Mouse (Mus musculus) cerebellum, postnatal 25 days (tissue): Measurements from ENCODE around the gene I0C0044D17Rik.
"Not testable (repeated sequence)": the region's sequence is repeated elsewhere in the genome, so short reads cannot be mapped to it uniquely, and the experiment has no call there.

Source experiments
- DNase-seq, 2 experiments: peaks; one replicate each; pipeline ENCODE4 v3.0.0; 2021; ENCODE audit warnings: mixed read lengths in 2 of 2

The I0C0044D17Rik gene

GRCm38 (mm10) chr4:98823740-98824139 is at the start of gene I0C0044D17Rik:
I0C0044D17Rik (minus strand) TSS chr4:98823840.
- DNase-seq, result not testable (repeated sequence)

GRCm38 (mm10) chr4:98865386-98866237 is 42.0 kb upstream of the I0C0044D17Rik start:
- DNase-seq, result peak in 1 of 2 experiments; percentile 35

- no peak for DNase-seq
Measured at GRCm38 (mm10) chr4:98864546-98864945, 40.9 kb upstream of the I0C0044D17Rik start.

GRCm38 (mm10) chr4:98864094-98864493 is 40.5 kb upstream of the I0C0044D17Rik start:
- no peak for DNase-seq

- DNase-seq, result no peak
Measured at GRCm38 (mm10) chr4:98863451-98863850, 39.8 kb upstream of the I0C0044D17Rik start.

GRCm38 (mm10) chr4:98858151-98858855 is 34.7 kb upstream of the I0C0044D17Rik start:
- no peak for DNase-seq

- peak in 1 of 2 experiments; percentile 17 for DNase-seq
Measured at GRCm38 (mm10) chr4:98857037-98857648, 33.5 kb upstream of the I0C0044D17Rik start.

GRCm38 (mm10) chr4:98853926-98854325 is 30.3 kb upstream of the I0C0044D17Rik start:
- no peak for DNase-seq

GRCm38 (mm10) chr4:98850485-98850884 is 26.8 kb upstream of the I0C0044D17Rik start:
- not testable (repeated sequence) for DNase-seq

- no peak for DNase-seq
Measured at GRCm38 (mm10) chr4:98847120-98847885, 23.7 kb upstream of the I0C0044D17Rik start.

- DNase-seq, result no peak
Measured at GRCm38 (mm10) chr4:98846396-98846795, 22.8 kb upstream of the I0C0044D17Rik start.

GRCm38 (mm10) chr4:98845687-98846125 is 22.1 kb upstream of the I0C0044D17Rik start:
- no peak for DNase-seq

- no peak for DNase-seq
Measured at GRCm38 (mm10) chr4:98845201-98845600, 21.6 kb upstream of the I0C0044D17Rik start.

GRCm38 (mm10) chr4:98843906-98844597 is 20.4 kb upstream of the I0C0044D17Rik start:
- DNase-seq, result no peak

- not testable (repeated sequence) for DNase-seq
Measured at GRCm38 (mm10) chr4:98841251-98841650, 17.6 kb upstream of the I0C0044D17Rik start.

GRCm38 (mm10) chr4:98840526-98840925 is 16.9 kb upstream of the I0C0044D17Rik start:
- no peak for DNase-seq

- DNase-seq, result no peak
Measured at GRCm38 (mm10) chr4:98838913-98839312, 15.3 kb upstream of the I0C0044D17Rik start.

- no peak for DNase-seq
Measured at GRCm38 (mm10) chr4:98837715-98838505, 14.3 kb upstream of the I0C0044D17Rik start.

GRCm38 (mm10) chr4:98836519-98836918 is 12.9 kb upstream of the I0C0044D17Rik start:
- no peak for DNase-seq

GRCm38 (mm10) chr4:98834782-98835181 is 11.1 kb upstream of the I0C0044D17Rik start:
- peak in 1 of 2 experiments; percentile 9 for DNase-seq

- no peak for DNase-seq
Measured at GRCm38 (mm10) chr4:98831726-98832125, 8.1 kb upstream of the I0C0044D17Rik start.
